Comparison of ENCODE assay signal across 26 mouse cellular contexts in the genomic region with DNA sequence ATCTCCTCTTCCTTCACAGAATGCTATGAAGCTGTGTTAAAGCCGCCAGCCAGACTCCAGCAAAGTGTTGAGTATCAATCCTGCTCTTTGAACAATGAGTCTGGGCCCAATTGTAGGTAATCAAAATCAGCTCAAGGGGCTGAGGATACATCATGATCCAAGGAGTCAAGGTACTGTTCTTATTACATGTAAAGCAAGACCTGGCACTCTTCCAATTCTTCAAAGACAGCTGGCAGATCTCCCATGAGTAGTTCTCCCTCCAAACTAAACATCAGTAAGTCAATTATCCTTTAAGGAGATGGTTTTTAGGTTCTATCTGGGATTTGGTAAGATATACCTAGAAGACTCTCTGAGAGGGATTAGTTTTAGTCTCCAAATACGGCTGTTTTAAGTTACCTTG.
"Had no signal": no experiment of that assay in that cellular context is flagged by ENCODE, and none has a peak within 500 bp of the region (broad histone marks: within the 10 kb centered on the region; RNA-seq: fewer than 3 reads in every experiment).

No protein-coding gene starts in this region.

- ATAC-seq: hindbrain, postnatal 0 days; intestine, embryonic 16.5 days had no signal

- H3K4me2 ChIP-seq: heart, embryonic 13.5 days; heart, embryonic 15.5 days; hindbrain, embryonic 13.5 days; hindbrain, embryonic 15.5 days; kidney, embryonic 15.5 days; limb, embryonic 12.5 days; limb, embryonic 15.5 days; liver, embryonic 11.5 days; liver, embryonic 13.5 days had no signal

- H3K4me1 ChIP-seq: heart, embryonic 10.5 days; heart, embryonic 13.5 days; heart, embryonic 15.5 days; hindbrain, embryonic 13.5 days; hindbrain, embryonic 15.5 days; kidney, embryonic 15.5 days; limb, embryonic 12.5 days; limb, embryonic 15.5 days; liver, embryonic 13.5 days had no signal

- H3K27me3 ChIP-seq: heart, embryonic 13.5 days; heart, embryonic 15.5 days; hindbrain, embryonic 13.5 days; hindbrain, embryonic 15.5 days; kidney, embryonic 15.5 days; limb, embryonic 12.5 days; limb, embryonic 15.5 days; liver, embryonic 13.5 days had no signal

- H3K9ac ChIP-seq: heart, embryonic 13.5 days; heart, embryonic 15.5 days; hindbrain, embryonic 13.5 days; hindbrain, embryonic 15.5 days; kidney, embryonic 15.5 days; limb, embryonic 12.5 days; limb, embryonic 15.5 days; liver, embryonic 13.5 days had no signal

- H3K27ac ChIP-seq: heart, embryonic 10.5 days; heart, embryonic 13.5 days; heart, embryonic 15.5 days; hindbrain, embryonic 13.5 days; hindbrain, embryonic 15.5 days; hindbrain, postnatal 0 days; kidney, embryonic 15.5 days; kidney, postnatal 0 days; limb, embryonic 12.5 days; limb, embryonic 15.5 days; liver, embryonic 13.5 days had no signal

- DNase-seq: gastrocnemius, postnatal 14 days; gastrocnemius, postnatal 36 days; heart, adult 18-20 months; heart, postnatal 14 days; heart, postnatal 36 days; kidney, adult 11 months; kidney, adult 2 months; kidney, adult 9 months; kidney, postnatal 14 days; kidney, postnatal 36 days; layer of hippocampus, adult 9-11 months; layer of hippocampus, postnatal 36 days; left cerebral cortex, postnatal 4 days; liver, embryonic 13.5 days had no signal

- H3K4me3 ChIP-seq: heart, embryonic 10.5 days; heart, embryonic 13.5 days; heart, embryonic 15.5 days; hindbrain, embryonic 13.5 days; hindbrain, embryonic 15.5 days; kidney, embryonic 15.5 days; limb, embryonic 12.5 days; limb, embryonic 15.5 days; liver, embryonic 13.5 days had no signal

- H3K36me3 ChIP-seq: heart, embryonic 10.5 days; heart, embryonic 13.5 days; heart, embryonic 15.5 days; hindbrain, embryonic 13.5 days; hindbrain, embryonic 15.5 days; kidney, embryonic 15.5 days; limb, embryonic 12.5 days; limb, embryonic 15.5 days; liver, embryonic 13.5 days had no signal

- H3K9me3 ChIP-seq: heart, embryonic 10.5 days; heart, embryonic 13.5 days; heart, embryonic 15.5 days; hindbrain, embryonic 13.5 days; hindbrain, embryonic 15.5 days; kidney, embryonic 15.5 days; limb, embryonic 12.5 days; limb, embryonic 15.5 days; liver, embryonic 13.5 days had no signal
